ENCODE assay signal across 8 mouse cellular contexts in genomic region chr3:131302452-131303319, GRCm38 (mm10). TPM values are rescaled to one million over a fixed set of nuclear protein-coding genes. Genes with fewer than 3 reads are reported as not detected.
DNase-seq lines count a peak whose midpoint lies in the region; ATAC-seq and TF ChIP-seq lines count a peak whose summit lies in the region.

TSS of gene Cyp2u1 (minus strand) at chr3:131303227.

- TF ChIP-seq POLR2A in bone marrow macrophage, adult 2 months (IDR thresholded peaks at IDR 0.05; ENCODE audit: borderline replicate concordance, low read depth, low read length), result no peak
- TF ChIP-seq POLR2A in embryonic fibroblast, embryonic 13.5 days (IDR thresholded peaks at IDR 0.05; ENCODE audit: low read depth, low read length), result peak; percentile 68
- TF ChIP-seq POLR2A in liver, adult 2 months (IDR thresholded peaks at IDR 0.05; ENCODE audit: extremely low read depth, insufficient read depth, low read length), result peak; percentile 84

- H3K9me3 ChIP-seq in heart, embryonic 12.5 days (replicated peaks), result no peaks in the 10 kb centered on the region; the same call in 1 of the 2 replicates
- H3K9me3 ChIP-seq in kidney, embryonic 16.5 days (ENCODE audit: low read length), result no peaks in the 10 kb centered on the region

- peak within 1 kb of the TSS; percentile 79 for H3K9ac ChIP-seq in heart, embryonic 12.5 days
- H3K9ac ChIP-seq in kidney, embryonic 16.5 days (replicated peaks; ENCODE audit: low read length), result peak within 1 kb of the TSS; percentile 69
- H3K9ac ChIP-seq in liver, adult 2 months (ENCODE audit: low read depth, low read length), result peak within 1 kb of the TSS; percentile 83

- ATAC-seq in heart, embryonic 12.5 days (ENCODE audit: insufficient number of reproducible peaks, low FRiP score), result peak; percentile 95
- peak; percentile 99 for ATAC-seq in kidney, embryonic 16.5 days (ENCODE audit: low FRiP score, low TSS enrichment)
- peak; percentile 95 for ATAC-seq in monocyte, adult 5-6 weeks (replicated peaks; ENCODE audit: insufficient number of reproducible peaks, low FRiP score, low TSS enrichment, poor library complexity, severe bottlenecking)

- DNase-seq in liver, adult 2 months (ENCODE audit: extremely low read depth, low read depth, low spot score), result peak; percentile 84
- DNase-seq in spleen, postnatal 36 days (ENCODE audit: low spot score in 2 of 2), result peak; percentile 83 to 84

- H3K4me2 ChIP-seq in heart, embryonic 12.5 days, result peak within 1 kb of the TSS; percentile 97
- H3K4me2 ChIP-seq in kidney, embryonic 16.5 days (replicated peaks; ENCODE audit: low read depth, low read length), result peak within 1 kb of the TSS; percentile 100

- H3K79me2 ChIP-seq in C2C12 (ENCODE audit: control insufficient read depth, insufficient read depth), result no peaks in the 10 kb centered on the region
- H3K79me2 ChIP-seq in liver, adult 2 months (ENCODE audit: control insufficient read depth, insufficient read depth, low read length), result peaks cover 13% of the 10 kb centered on the region; the same call in 1 of the 2 replicates

- TF ChIP-seq CTCF in C2C12 (IDR thresholded peaks at IDR 0.05; ENCODE audit: control insufficient read depth, insufficient read depth, insufficient read length), result no peak
- no peak for TF ChIP-seq CTCF in bone marrow macrophage, adult 2 months (IDR thresholded peaks at IDR 0.05; ENCODE audit: low read depth, low read length)
- 0 out of 2 replicates have a peak, but pooled peaks have one; percentile 17 for TF ChIP-seq CTCF in embryonic fibroblast, embryonic 13.5 days (IDR thresholded peaks at IDR 0.05; ENCODE audit: borderline replicate concordance, insufficient read depth, low read length)
- TF ChIP-seq CTCF in liver, adult 2 months (IDR thresholded peaks at IDR 0.05; ENCODE audit: low read depth, low read length), result no peak

- peak within 1 kb of the TSS; percentile 61 for H3K4me3 ChIP-seq in C2C12 (ENCODE audit: insufficient read depth, poor library complexity, severe bottlenecking)
- peak within 1 kb of the TSS; percentile 61 for H3K4me3 ChIP-seq in bone marrow macrophage, adult 2 months (ENCODE audit: insufficient read depth, low read length)
- H3K4me3 ChIP-seq in embryonic fibroblast, embryonic 13.5 days (ENCODE audit: insufficient read depth, low read length), result peak within 1 kb of the TSS; percentile 54
- peak within 1 kb of the TSS; percentile 73 for H3K4me3 ChIP-seq in heart, embryonic 12.5 days
- peak within 1 kb of the TSS; percentile 87 for H3K4me3 ChIP-seq in kidney, embryonic 16.5 days (ENCODE audit: low read length)
- peak within 1 kb of the TSS; percentile 64 for H3K4me3 ChIP-seq in liver, adult 2 months (ENCODE audit: insufficient read depth, low read depth, low read length)

- H3K4me1 ChIP-seq in bone marrow macrophage, adult 2 months (ENCODE audit: control insufficient read depth, insufficient read depth, low read length), result no peaks in the 10 kb centered on the region
- H3K4me1 ChIP-seq in embryonic fibroblast, embryonic 13.5 days (ENCODE audit: control insufficient read depth, insufficient read depth, low read length), result no peaks in the 10 kb centered on the region; the same call in 1 of the 2 replicates
- peaks cover 8% of the 10 kb centered on the region for H3K4me1 ChIP-seq in heart, embryonic 12.5 days (replicated peaks)
- 0 out of 2 replicates have a peak, but pooled peaks cover 3% of the 10 kb centered on the region for H3K4me1 ChIP-seq in kidney, embryonic 16.5 days (ENCODE audit: insufficient read depth, low read length)
- peaks cover 17% of the 10 kb centered on the region for H3K4me1 ChIP-seq in liver, adult 2 months (ENCODE audit: control insufficient read depth, insufficient read depth, low read length)

- H3K27me3 ChIP-seq in C2C12 (ENCODE audit: control insufficient read depth, insufficient read depth, insufficient read length), result no peaks in the 10 kb centered on the region
- H3K27me3 ChIP-seq in heart, embryonic 12.5 days (replicated peaks), result 0 out of 2 replicates have a peak, but pooled peaks cover 4% of the 10 kb centered on the region
- no peaks in the 10 kb centered on the region for H3K27me3 ChIP-seq in kidney, embryonic 16.5 days (ENCODE audit: insufficient read depth, low read length)
- no peaks in the 10 kb centered on the region for H3K27me3 ChIP-seq in liver, adult 2 months (ENCODE audit: control insufficient read depth, insufficient read depth, low read length)

- H3ac ChIP-seq in C2C12 (ENCODE audit: control insufficient read depth, insufficient read length, low read depth), result peak within 1 kb of the TSS; percentile 73

- no peaks in the 10 kb centered on the region for H3K79me3 ChIP-seq in C2C12 (ENCODE audit: low read depth)

- no peaks in the 10 kb centered on the region for H3K36me3 ChIP-seq in C2C12 (ENCODE audit: control insufficient read depth, insufficient read depth)
- no peaks in the 10 kb centered on the region for H3K36me3 ChIP-seq in heart, embryonic 12.5 days
- no peaks in the 10 kb centered on the region for H3K36me3 ChIP-seq in kidney, embryonic 16.5 days (ENCODE audit: insufficient read depth, low read length)
- no peaks in the 10 kb centered on the region; the same call in 1 of the 2 replicates for H3K36me3 ChIP-seq in liver, adult 2 months (ENCODE audit: control insufficient read depth, insufficient read depth, low read length)

- H3K27ac ChIP-seq in bone marrow macrophage, adult 2 months (ENCODE audit: insufficient read depth, low read depth, low read length), result no peak within 1 kb of the TSS
- H3K27ac ChIP-seq in embryonic fibroblast, embryonic 13.5 days (ENCODE audit: insufficient read depth, low read length), result peak within 1 kb of the TSS; percentile 1; the same call in 1 of the 2 replicates
- H3K27ac ChIP-seq in heart, embryonic 12.5 days (ENCODE audit: poor library complexity, severe bottlenecking), result peak within 1 kb of the TSS; percentile 74
- H3K27ac ChIP-seq in kidney, embryonic 16.5 days (ENCODE audit: low read length), result no peak within 1 kb of the TSS
- H3K27ac ChIP-seq in liver, adult 2 months (replicated peaks; ENCODE audit: insufficient read depth, low read depth, low read length), result peak within 1 kb of the TSS; percentile 62

- under 1% methylated on average over 69 of the region's 71 CpGs for WGBS in heart, embryonic 12.5 days
- under 1% methylated on average over 71 of the region's 71 CpGs for WGBS in kidney, embryonic 16.5 days
- WGBS in liver, adult 2 months, result 2% methylated on average over 71 of the region's 71 CpGs

TF ChIP-seq in C2C12, 6 proteins besides CTCF, POLR2A, EP300 and RAD21:
- no peak for TF ChIP-seq FOSL1 (IDR thresholded peaks at IDR 0.05; ENCODE audit: insufficient read depth, low read length, poor library complexity, severe bottlenecking)
- no peak for TF ChIP-seq MYOD1 (IDR thresholded peaks at IDR 0.05; ENCODE audit: control insufficient read depth, insufficient read length, low read depth)
- TF ChIP-seq CEBPB (IDR thresholded peaks at IDR 0.05; ENCODE audit: low read depth), result no peak
- TF ChIP-seq USF1 (IDR thresholded peaks at IDR 0.05; ENCODE audit: low read depth), result no peak
- no peak for TF ChIP-seq MAX (IDR thresholded peaks at IDR 0.05)
- TF ChIP-seq MYOG (IDR thresholded peaks at IDR 0.05; ENCODE audit: control insufficient read depth, extremely low read depth, insufficient read length), result no peak

RNA-seq across cellular contexts. Expression of gene Cyp2u1, which starts in this region (rescaled TPM):
- 2.6 TPM for polyA plus RNA-seq in C2C12 (2012; fragmentation: generic; extraction: Trizol)
- 0.31 and 0.56 TPM in 2 replicates for polyA plus RNA-seq in bone marrow macrophage, adult 2 months (2012; ENCODE audit: insufficient read depth, insufficient read length, missing spikeins)
- 2.5 and 3.0 TPM in 2 replicates for polyA plus RNA-seq in embryonic fibroblast, embryonic 13.5 days (2011; ENCODE audit: insufficient read length, low read depth, missing spikeins)
- polyA plus RNA-seq in heart, embryonic 12.5 days (2016; fragmentation: Nextera tagmentation; extraction: Ambion mirVana), result 8.2 and 8.5 TPM in 2 replicates
- 3.9 and 4.3 TPM in 2 replicates for polyA plus RNA-seq in kidney, embryonic 16.5 days (2015; fragmentation: Nextera tagmentation; extraction: Ambion mirVana)
- 6.0 and 17.4 TPM in 2 replicates for total RNA-seq in liver, adult 2 months (2014; rRNA removed)
- 10.4 and 21.0 TPM in 2 replicates for polyA plus RNA-seq in liver, adult 2 months (2012; rRNA removed)
- total RNA-seq in monocyte, adult 5-6 weeks (2017), result 0.39 TPM in 1 of 3 replicates, not detected in the others

Comparison
In these comparisons a context has a peak if more than half of its experiments do, and no peak if none do; other contexts are left out.
1. Peak in ATAC-seq in monocyte, adult 5-6 weeks; RNA of the gene not detected or under 1 TPM.
2. H3K27ac ChIP-seq: peak in embryonic fibroblast, embryonic 13.5 days (single experiment), heart, embryonic 12.5 days (single experiment) and liver, adult 2 months (single experiment); none in bone marrow macrophage, adult 2 months (single experiment) and kidney, embryonic 16.5 days (single experiment).
3. Peak in every context shown above with its lines, with median percentiles within 50 percentile points of each other: H3K4me3 ChIP-seq, ATAC-seq and H3K9ac ChIP-seq.